Comparison of ENCODE assay signal across 24 mouse cellular contexts in the genomic region with DNA sequence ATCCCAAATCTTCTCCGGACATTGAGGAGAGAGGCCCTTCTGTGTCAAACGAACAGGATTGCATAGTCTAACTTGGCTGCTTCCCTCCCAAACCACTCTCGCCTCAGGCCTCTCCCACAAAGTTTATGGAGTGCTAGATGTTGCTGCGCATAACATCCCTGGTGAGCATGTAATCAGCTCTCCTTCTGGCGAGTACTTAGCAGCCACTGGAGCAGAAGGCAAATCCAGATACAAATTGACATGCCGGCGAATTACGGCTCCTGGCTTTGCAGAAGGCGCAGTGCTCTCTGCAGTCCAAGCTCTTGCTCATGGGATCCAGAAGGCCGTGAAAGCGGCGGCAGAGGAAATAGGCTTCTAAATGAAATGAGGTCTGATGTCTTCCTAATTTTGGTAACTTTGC.
DNase-seq lines count a peak whose midpoint lies in the region; ATAC-seq lines count a peak whose summit lies in the region.
"Had no signal": no experiment of that assay in that cellular context is flagged by ENCODE, and none has a peak within 500 bp of the region (broad histone marks: within the 10 kb centered on the region; RNA-seq: fewer than 3 reads in every experiment).

No protein-coding gene starts in this region.

- no peak overlapping the region for H3K4me3 ChIP-seq in hindbrain, embryonic 10.5 days
- H3K4me3 ChIP-seq in hindbrain, embryonic 12.5 days, result no peak overlapping the region
- no peak overlapping the region for H3K4me3 ChIP-seq in neural tube, embryonic 11.5 days (ENCODE audit: low read depth, low read length)
- H3K4me3 ChIP-seq in limb, embryonic 11.5 days (ENCODE audit: low read depth, low read length), result no peak overlapping the region
- H3K4me3 ChIP-seq in kidney, embryonic 14.5 days (ENCODE audit: low read length), result no peak overlapping the region
- H3K4me3 ChIP-seq: embryonic facial prominence, embryonic 13.5 days; heart, embryonic 10.5 days; intestine, embryonic 15.5 days; limb, embryonic 15.5 days; neural tube, embryonic 13.5 days had no signal

- no peaks in the 10 kb centered on the region for H3K36me3 ChIP-seq in hindbrain, embryonic 10.5 days
- H3K36me3 ChIP-seq in hindbrain, embryonic 12.5 days, result no peaks in the 10 kb centered on the region
- H3K36me3 ChIP-seq in neural tube, embryonic 11.5 days (ENCODE audit: control insufficient read depth, insufficient read depth, low read length), result no peaks in the 10 kb centered on the region
- no peaks in the 10 kb centered on the region for H3K36me3 ChIP-seq in limb, embryonic 11.5 days (ENCODE audit: control insufficient read depth, insufficient read depth, low read length)
- no peaks in the 10 kb centered on the region for H3K36me3 ChIP-seq in kidney, embryonic 14.5 days (ENCODE audit: control insufficient read depth, insufficient read depth, low read length)
- H3K36me3 ChIP-seq: embryonic facial prominence, embryonic 13.5 days; heart, embryonic 10.5 days; intestine, embryonic 15.5 days; limb, embryonic 15.5 days; neural tube, embryonic 13.5 days had no signal

- H3K27ac ChIP-seq in hindbrain, embryonic 10.5 days, result peak overlapping the region; percentile 62
- H3K27ac ChIP-seq in hindbrain, embryonic 12.5 days, result no peak overlapping the region
- H3K27ac ChIP-seq in neural tube, embryonic 11.5 days (ENCODE audit: low read depth, low read length), result no peak overlapping the region
- no peak overlapping the region for H3K27ac ChIP-seq in limb, embryonic 11.5 days (replicated peaks; ENCODE audit: low read depth, low read length)
- no peak overlapping the region for H3K27ac ChIP-seq in kidney, embryonic 14.5 days (ENCODE audit: low read depth, low read length)
- H3K27ac ChIP-seq: embryonic facial prominence, embryonic 13.5 days; heart, embryonic 10.5 days; intestine, embryonic 15.5 days; limb, embryonic 15.5 days; neural tube, embryonic 13.5 days; stomach, postnatal 0 days had no signal

- DNase-seq in hindbrain, embryonic 10.5 days (ENCODE audit: low spot score), result no peak
- peak; percentile 35 for DNase-seq in neural tube, embryonic 11.5 days (ENCODE audit: low spot score)
- no peak for DNase-seq in neural tube, embryonic 10.5 days (ENCODE audit: extremely low spot score, low spot score)
- peak; percentile 63 for DNase-seq in limb, embryonic 11.5 days (ENCODE audit: low spot score)
- peak; percentile 68 for DNase-seq in retina, postnatal 1 day
- DNase-seq in kidney, postnatal 36 days, result no peak
- DNase-seq: adrenal gland, postnatal 14 days; gastrocnemius, postnatal 10 days; heart, postnatal 14 days; kidney, postnatal 10 days; lung, adult 18-20 months; lung, postnatal 36 days; right cerebral cortex, adult 18-20 months; thymus, postnatal 25 days had no signal

- no peak for ATAC-seq in hindbrain, embryonic 12.5 days (ENCODE audit: low FRiP score)
- ATAC-seq in neural tube, embryonic 11.5 days (ENCODE audit: insufficient read depth, low FRiP score, low TSS enrichment), result no peak
- ATAC-seq in limb, embryonic 11.5 days (ENCODE audit: insufficient number of reproducible peaks, low FRiP score, low TSS enrichment, low read depth), result no peak
- ATAC-seq in kidney, embryonic 14.5 days (ENCODE audit: low FRiP score, low TSS enrichment), result no peak
- ATAC-seq: CD4-positive, CD25-positive, alpha-beta regulatory T cell, adult 4 months; intestine, embryonic 15.5 days; midbrain, embryonic 16.5 days had no signal

- WGBS in hindbrain, embryonic 10.5 days, result 79% methylated on average over 12 of the region's 12 CpGs
- 64% methylated on average over 12 of the region's 12 CpGs for WGBS in hindbrain, embryonic 12.5 days
- 59% methylated on average over 12 of the region's 12 CpGs for WGBS in neural tube, embryonic 11.5 days
- WGBS in limb, embryonic 11.5 days, result 28% methylated on average over 12 of the region's 12 CpGs
- WGBS in kidney, embryonic 14.5 days, result 70% methylated on average over 12 of the region's 12 CpGs

- no peaks in the 10 kb centered on the region for H3K9me3 ChIP-seq in hindbrain, embryonic 10.5 days
- H3K9me3 ChIP-seq in hindbrain, embryonic 12.5 days (replicated peaks), result no peaks in the 10 kb centered on the region
- H3K9me3 ChIP-seq in neural tube, embryonic 11.5 days (ENCODE audit: control insufficient read depth, low read length), result no peaks in the 10 kb centered on the region
- H3K9me3 ChIP-seq in limb, embryonic 11.5 days (ENCODE audit: control insufficient read depth, low read length), result no peaks in the 10 kb centered on the region
- no peaks in the 10 kb centered on the region for H3K9me3 ChIP-seq in kidney, embryonic 14.5 days (ENCODE audit: control insufficient read depth, low read length)
- H3K9me3 ChIP-seq: embryonic facial prominence, embryonic 13.5 days; heart, embryonic 10.5 days; intestine, embryonic 15.5 days; limb, embryonic 15.5 days; neural tube, embryonic 13.5 days had no signal

- peaks cover 43% of the 10 kb centered on the region for H3K4me1 ChIP-seq in hindbrain, embryonic 10.5 days (replicated peaks)
- H3K4me1 ChIP-seq in hindbrain, embryonic 12.5 days, result peaks cover 23% of the 10 kb centered on the region
- peaks cover 6% of the 10 kb centered on the region for H3K4me1 ChIP-seq in neural tube, embryonic 11.5 days (ENCODE audit: control insufficient read depth, insufficient read depth, low read length)
- H3K4me1 ChIP-seq in limb, embryonic 11.5 days (ENCODE audit: control insufficient read depth, insufficient read depth, low read length), result no peaks in the 10 kb centered on the region
- no peaks in the 10 kb centered on the region for H3K4me1 ChIP-seq in kidney, embryonic 14.5 days (ENCODE audit: control insufficient read depth, insufficient read depth, low read length)
- H3K4me1 ChIP-seq: intestine, embryonic 15.5 days; limb, embryonic 15.5 days had no signal

- H3K4me2 ChIP-seq in hindbrain, embryonic 12.5 days (replicated peaks), result no peak overlapping the region
- H3K4me2 ChIP-seq in neural tube, embryonic 11.5 days (ENCODE audit: low read depth), result no peak overlapping the region
- no peak overlapping the region for H3K4me2 ChIP-seq in limb, embryonic 11.5 days (ENCODE audit: low read depth, severe bottlenecking)
- H3K4me2 ChIP-seq in kidney, embryonic 14.5 days (replicated peaks; ENCODE audit: low read depth, low read length), result no peak overlapping the region
- H3K4me2 ChIP-seq: embryonic facial prominence, embryonic 13.5 days; intestine, embryonic 15.5 days; limb, embryonic 15.5 days; neural tube, embryonic 13.5 days had no signal

- H3K9ac ChIP-seq in hindbrain, embryonic 12.5 days, result no peak overlapping the region
- H3K9ac ChIP-seq in neural tube, embryonic 11.5 days (ENCODE audit: low read length), result no peak overlapping the region
- H3K9ac ChIP-seq in limb, embryonic 11.5 days (ENCODE audit: low read length), result no peak overlapping the region
- H3K9ac ChIP-seq in kidney, embryonic 14.5 days (ENCODE audit: low read depth, low read length), result no peak overlapping the region
- H3K9ac ChIP-seq: embryonic facial prominence, embryonic 13.5 days; intestine, embryonic 15.5 days; limb, embryonic 15.5 days; neural tube, embryonic 13.5 days had no signal

- H3K27me3 ChIP-seq in hindbrain, embryonic 10.5 days (ENCODE audit: insufficient read depth, poor library complexity, severe bottlenecking), result no peaks in the 10 kb centered on the region
- no peaks in the 10 kb centered on the region for H3K27me3 ChIP-seq in hindbrain, embryonic 12.5 days
- H3K27me3 ChIP-seq in neural tube, embryonic 11.5 days (ENCODE audit: control insufficient read depth, insufficient read depth, low read length), result 0 out of 2 replicates have a peak, but pooled peaks cover 2% of the 10 kb centered on the region
- H3K27me3 ChIP-seq in limb, embryonic 11.5 days (ENCODE audit: control insufficient read depth, insufficient read depth, low read length), result no peaks in the 10 kb centered on the region
- peaks cover 7% of the 10 kb centered on the region; the same call in 1 of the 2 replicates for H3K27me3 ChIP-seq in kidney, embryonic 14.5 days (ENCODE audit: control insufficient read depth, insufficient read depth, low read length)
- H3K27me3 ChIP-seq: embryonic facial prominence, embryonic 13.5 days; intestine, embryonic 15.5 days had no signal

Comparison
In these comparisons a context has a peak if more than half of its experiments do, and no peak if none do; other contexts are left out.
1. DNase-seq: peak in neural tube, embryonic 11.5 days (single experiment), limb, embryonic 11.5 days (single experiment) and retina, postnatal 1 day (single experiment); none in hindbrain, embryonic 10.5 days (single experiment), neural tube, embryonic 10.5 days (single experiment) and kidney, postnatal 36 days (0 of 2).